Mouse (Mus musculus): ENCODE measurements at regions not wholly inside any gene's neighbourhood (a gene's known extent, or its start where the extent isn't known, plus 50 kb on each side); places are given as distances from the start of the nearest gene placed in this dataset.

DNA sequence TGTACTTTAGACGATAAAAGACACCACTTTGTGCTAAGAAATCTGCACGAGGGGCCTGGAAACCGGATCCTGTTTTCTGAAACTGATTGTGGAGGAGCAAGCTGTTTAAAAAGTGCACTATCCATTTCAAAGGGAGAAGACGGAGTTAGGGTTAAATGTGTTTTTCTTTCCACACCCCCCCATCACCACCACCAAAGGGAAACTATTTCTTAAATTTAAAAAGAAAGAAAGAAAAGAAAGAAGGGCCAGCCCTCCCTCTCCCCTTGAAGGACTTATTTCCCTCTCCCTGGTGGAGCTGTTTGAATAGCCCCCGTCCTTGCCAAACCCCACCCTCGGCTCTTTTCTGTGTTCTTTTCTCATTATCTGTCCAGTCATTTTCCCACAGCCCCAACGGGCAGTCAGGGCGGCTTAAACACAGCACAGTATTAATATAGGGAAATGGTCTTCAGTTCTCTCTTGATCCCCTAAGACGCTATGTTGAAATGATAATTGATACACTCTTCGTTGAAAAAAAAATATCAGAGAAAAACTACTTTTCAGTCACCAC is 409.7 kb downstream of the Zfp536 start:
- no peak overlapping the region for H3K4me3 ChIP-seq (ENCODE audit: low read depth, low read length)
- no peaks in the 10 kb centered on the region for H3K36me3 ChIP-seq (ENCODE audit: control insufficient read depth, insufficient read depth, low read length)
- H3K9ac ChIP-seq (ENCODE audit: low read depth, low read length) = no peak overlapping the region
- ATAC-seq (ENCODE audit: low FRiP score) (peak; percentile 45), DNase-seq (ENCODE audit: low spot score) (no peak)
- peaks cover 2% of the 10 kb centered on the region for H3K4me1 ChIP-seq (replicated peaks; ENCODE audit: control insufficient read depth, insufficient read depth, low read length)
- H3K27me3 ChIP-seq (ENCODE audit: control insufficient read depth, insufficient read depth, low read length) = no peaks in the 10 kb centered on the region
- H3K27ac ChIP-seq (ENCODE audit: low read depth, low read length) = peak overlapping the region; percentile 43
- no peak overlapping the region for H3K4me2 ChIP-seq (replicated peaks; ENCODE audit: low read depth, low read length)
- 11% methylated on average over 10 of the region's 10 CpGs for WGBS
- H3K9me3 ChIP-seq (ENCODE audit: control insufficient read depth, low read length) = no peaks in the 10 kb centered on the region

DNA sequence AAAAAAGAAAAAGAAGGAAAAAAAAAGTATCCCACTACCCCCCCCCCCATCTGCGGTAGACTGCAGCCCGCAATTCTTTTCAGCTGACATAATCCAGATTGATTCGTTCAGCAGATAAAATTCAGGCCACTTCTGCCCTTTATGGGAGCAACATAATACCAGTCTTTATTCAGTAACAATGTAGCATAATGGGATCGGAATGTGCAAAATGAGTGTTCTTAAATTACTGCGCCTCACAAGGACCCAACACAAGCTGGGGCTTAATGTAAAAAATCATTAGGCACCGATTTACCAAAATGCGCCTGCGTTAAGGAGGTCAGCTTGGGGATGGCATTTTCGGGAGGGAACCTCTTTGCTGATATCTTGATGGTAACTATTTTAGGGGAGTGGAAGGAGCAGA is 409.2 kb downstream of the Zfp536 start:
- no peaks in the 10 kb centered on the region for H3K36me3 ChIP-seq (ENCODE audit: control insufficient read depth, insufficient read depth, low read length)
- DNase-seq (ENCODE audit: low spot score) = no peak

DNA sequence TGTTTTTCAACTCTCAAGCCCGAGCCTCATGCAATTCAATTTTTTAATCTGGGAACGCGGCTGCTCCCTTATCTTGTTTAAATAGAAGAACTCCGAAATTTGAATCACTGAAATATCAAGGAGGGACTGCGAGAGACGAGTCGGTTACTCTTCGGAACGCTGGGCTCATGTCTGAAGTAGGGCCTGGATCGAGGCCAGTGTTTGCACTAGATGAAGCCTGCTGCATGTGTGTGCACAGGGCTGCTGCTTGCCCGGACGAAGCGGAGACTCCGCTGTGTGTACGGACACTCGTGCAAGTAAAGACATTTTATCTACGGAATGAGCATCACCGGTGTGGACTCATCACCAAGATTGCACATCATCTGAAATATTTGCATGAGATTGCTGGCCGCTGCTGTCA is 407.4 kb downstream of the Zfp536 start:
- H3K4me3 ChIP-seq (ENCODE audit: low read depth, low read length) = no peak overlapping the region
- WGBS = 89% methylated on average over 19 of the region's 19 CpGs
- H3K9me3 ChIP-seq (ENCODE audit: control insufficient read depth, low read length) = no peaks in the 10 kb centered on the region
- peaks cover 2% of the 10 kb centered on the region for H3K4me1 ChIP-seq (replicated peaks; ENCODE audit: control insufficient read depth, insufficient read depth, low read length)
- no peak overlapping the region for H3K4me2 ChIP-seq (replicated peaks; ENCODE audit: low read depth, low read length)
- ATAC-seq (ENCODE audit: low FRiP score) (no peak), DNase-seq (ENCODE audit: low spot score) (no peak)
- no peaks in the 10 kb centered on the region for H3K36me3 ChIP-seq (ENCODE audit: control insufficient read depth, insufficient read depth, low read length)
- H3K9ac ChIP-seq (ENCODE audit: low read depth, low read length) = no peak overlapping the region
- H3K27ac ChIP-seq (ENCODE audit: low read depth, low read length) = no peak overlapping the region
- H3K27me3 ChIP-seq (ENCODE audit: control insufficient read depth, insufficient read depth, low read length) = no peaks in the 10 kb centered on the region

More for the DNA sequence above, 409.2 kb downstream of the Zfp536 start:
- ATAC-seq (ENCODE audit: low FRiP score) = no peak
- no peaks in the 10 kb centered on the region for H3K27me3 ChIP-seq (ENCODE audit: control insufficient read depth, insufficient read depth, low read length)
- H3K9ac ChIP-seq (ENCODE audit: low read depth, low read length) = no peak overlapping the region
- peak overlapping the region; percentile 59; the same call in 1 of the 2 replicates for H3K27ac ChIP-seq (ENCODE audit: low read depth, low read length)
- no peak overlapping the region for H3K4me3 ChIP-seq (ENCODE audit: low read depth, low read length)
- H3K4me2 ChIP-seq (replicated peaks; ENCODE audit: low read depth, low read length) = no peak overlapping the region
- H3K4me1 ChIP-seq (replicated peaks; ENCODE audit: control insufficient read depth, insufficient read depth, low read length) = peaks cover 2% of the 10 kb centered on the region
- no peaks in the 10 kb centered on the region for H3K9me3 ChIP-seq (ENCODE audit: control insufficient read depth, low read length)
- 20% methylated on average over 9 of the region's 9 CpGs for WGBS

DNA sequence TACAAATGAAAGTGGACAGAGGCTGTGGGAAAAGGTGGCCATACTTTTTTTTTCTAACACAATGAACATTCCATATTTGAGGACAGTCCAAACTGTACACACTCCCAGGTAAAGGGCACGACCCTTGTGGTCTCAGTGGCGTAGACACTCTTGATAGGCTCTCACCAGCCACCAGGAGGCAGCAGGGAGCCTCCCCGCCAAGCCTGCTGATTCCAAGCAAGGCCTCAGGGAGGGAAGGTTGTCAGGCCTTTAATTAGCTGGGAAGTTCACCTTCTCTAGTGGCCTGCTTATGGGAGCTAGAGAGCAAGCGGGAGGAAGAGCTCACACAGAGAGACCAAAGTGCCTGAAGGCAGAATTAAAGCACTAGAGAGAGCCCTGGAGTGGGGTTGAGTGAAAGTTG is 403.7 kb downstream of the Zfp536 start:
- no peaks in the 10 kb centered on the region for H3K36me3 ChIP-seq (ENCODE audit: control insufficient read depth, insufficient read depth, low read length)
- 0 out of 2 replicates have a peak, but pooled peaks cover 2% of the 10 kb centered on the region for H3K4me1 ChIP-seq (replicated peaks; ENCODE audit: control insufficient read depth, insufficient read depth, low read length)
- no peaks in the 10 kb centered on the region for H3K9me3 ChIP-seq (ENCODE audit: control insufficient read depth, low read length)
- ATAC-seq (ENCODE audit: low FRiP score) = no peak
- H3K9ac ChIP-seq (ENCODE audit: low read depth, low read length) = no peak overlapping the region
- H3K4me3 ChIP-seq (ENCODE audit: low read depth, low read length) = no peak overlapping the region
- 56% methylated on average over 4 of the region's 4 CpGs for WGBS
- H3K27ac ChIP-seq (ENCODE audit: low read depth, low read length) = no peak overlapping the region
- H3K4me2 ChIP-seq (replicated peaks; ENCODE audit: low read depth, low read length) = no peak overlapping the region
- peak; percentile 54 for DNase-seq (ENCODE audit: low spot score)
- no peaks in the 10 kb centered on the region for H3K27me3 ChIP-seq (ENCODE audit: control insufficient read depth, insufficient read depth, low read length)

DNA sequence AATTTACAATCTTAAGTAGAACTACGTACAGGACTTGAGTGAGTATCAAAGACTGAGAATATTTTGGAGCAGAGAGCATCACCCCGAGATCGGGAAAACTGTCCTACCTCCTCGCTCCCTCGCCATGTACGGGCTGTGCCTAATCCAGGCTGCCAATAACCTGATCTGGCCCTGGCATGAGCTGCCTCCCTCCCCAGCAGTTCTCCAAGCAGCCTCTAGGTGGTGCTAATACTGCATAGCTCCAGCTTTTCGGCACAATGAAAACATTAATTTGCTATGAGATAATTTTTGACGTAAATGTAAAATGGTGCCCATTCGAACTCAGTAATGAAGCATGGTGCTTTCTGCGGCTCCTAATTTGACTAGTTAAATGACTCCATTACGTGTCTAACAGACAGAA is 399.6 kb downstream of the Zfp536 start:
- no peak overlapping the region for H3K27ac ChIP-seq (ENCODE audit: low read depth, low read length)
- peaks cover 9% of the 10 kb centered on the region for H3K4me1 ChIP-seq (replicated peaks; ENCODE audit: control insufficient read depth, insufficient read depth, low read length)
- no peaks in the 10 kb centered on the region for H3K27me3 ChIP-seq (ENCODE audit: control insufficient read depth, insufficient read depth, low read length)
- 0 out of 2 replicates have a peak overlapping the region, but pooled peaks have one; percentile 7 for H3K4me2 ChIP-seq (replicated peaks; ENCODE audit: low read depth, low read length)
- DNase-seq (ENCODE audit: low spot score) (peak; percentile 86), ATAC-seq (ENCODE audit: low FRiP score) (no peak)
- no peaks in the 10 kb centered on the region for H3K36me3 ChIP-seq (ENCODE audit: control insufficient read depth, insufficient read depth, low read length)
- no peak overlapping the region for H3K4me3 ChIP-seq (ENCODE audit: low read depth, low read length)
- no peak overlapping the region for H3K9ac ChIP-seq (ENCODE audit: low read depth, low read length)
- H3K9me3 ChIP-seq (ENCODE audit: control insufficient read depth, low read length) = no peaks in the 10 kb centered on the region
- WGBS = 14% methylated on average over 11 of the region's 11 CpGs

DNA sequence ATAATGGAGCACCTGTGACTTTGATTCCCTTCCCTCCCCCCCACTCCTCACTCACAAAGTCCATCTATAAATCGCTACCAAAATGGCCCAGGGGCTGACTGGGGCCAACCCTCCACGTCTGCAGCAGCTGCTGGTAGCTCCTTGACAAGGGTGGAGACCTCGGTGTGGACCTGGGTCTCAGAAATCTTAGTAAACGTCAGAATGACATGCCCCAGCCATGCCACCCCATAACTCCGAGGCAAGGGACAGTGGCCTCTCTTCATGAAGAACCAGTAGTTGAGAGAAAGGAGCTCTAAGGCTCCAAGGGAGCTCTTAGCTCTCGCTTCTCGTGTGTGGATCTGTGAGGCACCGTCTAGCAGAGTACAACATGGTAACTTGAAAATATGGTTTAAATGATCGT is 398.4 kb downstream of the Zfp536 start:
- H3K9me3 ChIP-seq (ENCODE audit: control insufficient read depth, low read length) = no peaks in the 10 kb centered on the region
- DNase-seq (ENCODE audit: low spot score) (peak; percentile 31), ATAC-seq (ENCODE audit: low FRiP score) (peak; percentile 14; the same call in 1 of the 2 replicates)
- no peaks in the 10 kb centered on the region for H3K36me3 ChIP-seq (ENCODE audit: control insufficient read depth, insufficient read depth, low read length)
- no peak overlapping the region for H3K27ac ChIP-seq (ENCODE audit: low read depth, low read length)
- H3K4me3 ChIP-seq (ENCODE audit: low read depth, low read length) = no peak overlapping the region
- H3K27me3 ChIP-seq (ENCODE audit: control insufficient read depth, insufficient read depth, low read length) = no peaks in the 10 kb centered on the region
- WGBS = 54% methylated on average over 9 of the region's 9 CpGs
- H3K9ac ChIP-seq (ENCODE audit: low read depth, low read length) = no peak overlapping the region
- H3K4me1 ChIP-seq (replicated peaks; ENCODE audit: control insufficient read depth, insufficient read depth, low read length) = peaks cover 9% of the 10 kb centered on the region
- H3K4me2 ChIP-seq (replicated peaks; ENCODE audit: low read depth, low read length) = no peak overlapping the region

DNA sequence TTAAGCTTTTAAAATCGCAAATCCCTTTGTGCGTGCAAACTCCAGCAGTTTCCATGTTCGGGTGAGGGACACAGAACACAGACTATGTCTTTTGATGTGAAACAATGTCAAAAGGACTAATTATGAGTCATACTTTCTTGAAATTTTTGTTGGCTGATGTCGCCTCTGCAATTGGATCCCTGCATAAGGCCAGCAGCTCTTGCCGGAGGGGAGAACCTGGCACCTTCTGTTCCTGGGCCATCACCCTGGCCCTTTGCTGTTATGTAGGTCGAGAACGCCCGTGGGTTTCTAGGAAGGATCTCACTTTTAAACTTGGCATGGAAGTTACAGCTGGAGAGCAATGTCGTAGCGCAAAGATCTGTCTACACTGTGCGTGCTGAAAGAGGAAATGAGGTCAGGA is 397.9 kb downstream of the Zfp536 start:
- Histone ChIP-seq H3K27ac (ENCODE audit: low read depth, low read length) (no peak overlapping the region), H3K27me3 (ENCODE audit: control insufficient read depth, insufficient read depth, low read length) (no peaks in the 10 kb centered on the region), H3K4me3 (ENCODE audit: low read depth, low read length) (no peak overlapping the region), H3K9me3 (ENCODE audit: control insufficient read depth, low read length) (no peaks in the 10 kb centered on the region), H3K4me2 (replicated peaks; ENCODE audit: low read depth, low read length) (no peak overlapping the region), H3K36me3 (ENCODE audit: control insufficient read depth, insufficient read depth, low read length) (no peaks in the 10 kb centered on the region), H3K4me1 (replicated peaks; ENCODE audit: control insufficient read depth, insufficient read depth, low read length) (peaks cover 9% of the 10 kb centered on the region), H3K9ac (ENCODE audit: low read depth, low read length) (0 out of 2 replicates have a peak overlapping the region, but pooled peaks have one; percentile 16)
- no peak for ATAC-seq (ENCODE audit: low FRiP score)
- WGBS = 70% methylated on average over 11 of the region's 11 CpGs
- no peak for DNase-seq (ENCODE audit: low spot score)

DNA sequence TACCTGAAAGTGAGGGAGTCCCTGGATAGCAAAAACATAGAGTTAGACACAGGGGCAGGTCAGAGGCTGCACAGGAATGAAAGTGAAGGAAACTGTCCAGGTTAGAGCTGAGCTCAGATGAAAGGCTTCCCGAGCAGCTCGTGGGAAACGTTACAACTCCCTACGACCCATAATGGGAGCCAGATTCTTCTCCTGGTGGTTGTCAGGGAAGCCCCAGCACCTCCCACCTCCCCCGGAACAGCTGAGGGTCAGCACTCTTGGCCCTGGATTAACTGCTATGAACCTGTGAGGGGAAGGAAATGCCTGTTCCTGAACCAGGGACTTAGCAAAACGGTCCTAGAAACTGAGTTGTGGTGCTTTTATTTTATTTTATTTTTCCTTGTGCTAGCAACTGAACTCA is 397.2 kb downstream of the Zfp536 start:
- ATAC-seq (ENCODE audit: low FRiP score) = no peak
- peak; percentile 39 for DNase-seq (ENCODE audit: low spot score)
- Histone ChIP-seq H3K9ac (ENCODE audit: low read depth, low read length) (0 out of 2 replicates have a peak overlapping the region, but pooled peaks have one; percentile 16), H3K4me3 (ENCODE audit: low read depth, low read length) (no peak overlapping the region), H3K4me1 (replicated peaks; ENCODE audit: control insufficient read depth, insufficient read depth, low read length) (peaks cover 9% of the 10 kb centered on the region), H3K27me3 (ENCODE audit: control insufficient read depth, insufficient read depth, low read length) (no peaks in the 10 kb centered on the region), H3K27ac (ENCODE audit: low read depth, low read length) (no peak overlapping the region), H3K9me3 (ENCODE audit: control insufficient read depth, low read length) (no peaks in the 10 kb centered on the region), H3K36me3 (ENCODE audit: control insufficient read depth, insufficient read depth, low read length) (no peaks in the 10 kb centered on the region), H3K4me2 (replicated peaks; ENCODE audit: low read depth, low read length) (no peak overlapping the region)
- WGBS = 12% methylated on average over 6 of the region's 6 CpGs

DNA sequence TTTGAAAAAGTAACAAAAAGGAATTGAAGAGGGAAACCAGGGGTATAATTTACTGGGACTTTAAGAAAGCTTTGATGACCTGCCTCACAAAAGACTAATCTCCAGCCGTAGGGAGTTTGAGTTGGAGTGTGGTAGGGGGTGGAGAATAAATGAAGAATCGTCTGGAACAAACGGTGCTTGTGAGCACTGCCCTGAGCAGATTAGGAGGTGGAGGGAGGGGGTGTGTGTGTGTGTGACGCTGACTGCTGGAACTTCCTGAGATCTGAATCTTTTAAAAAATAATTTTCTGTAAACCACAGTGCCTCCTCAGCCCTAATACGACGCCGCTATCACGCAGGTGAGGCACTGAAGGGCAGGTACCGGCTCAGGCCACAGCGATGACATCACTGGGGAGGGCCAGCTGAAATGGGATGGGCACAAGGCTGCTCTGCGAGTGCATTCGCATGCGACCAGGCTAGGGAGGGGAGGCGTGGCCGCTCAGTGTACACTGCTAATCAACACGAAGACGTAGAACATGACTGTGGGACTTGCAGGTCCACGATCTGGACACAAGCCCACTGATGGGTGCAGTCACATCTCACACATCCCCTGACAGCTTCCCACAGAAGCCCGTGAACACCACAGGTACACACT is 395.4 kb downstream of the Zfp536 start:
- ATAC-seq (ENCODE audit: low FRiP score) (no peak), DNase-seq (ENCODE audit: low spot score) (no peak)
- Histone ChIP-seq H3K27me3 (ENCODE audit: control insufficient read depth, insufficient read depth, low read length) (no peaks in the 10 kb centered on the region), H3K9me3 (ENCODE audit: control insufficient read depth, low read length) (no peaks in the 10 kb centered on the region), H3K4me2 (replicated peaks; ENCODE audit: low read depth, low read length) (no peak overlapping the region), H3K36me3 (ENCODE audit: control insufficient read depth, insufficient read depth, low read length) (no peaks in the 10 kb centered on the region), H3K27ac (ENCODE audit: low read depth, low read length) (no peak overlapping the region), H3K9ac (ENCODE audit: low read depth, low read length) (no peak overlapping the region), H3K4me1 (replicated peaks; ENCODE audit: control insufficient read depth, insufficient read depth, low read length) (peaks cover 9% of the 10 kb centered on the region), H3K4me3 (ENCODE audit: low read depth, low read length) (no peak overlapping the region)
- WGBS = 42% methylated on average over 19 of the region's 19 CpGs

Data from hindbrain, embryonic 11.5 days (tissue).